Mouse (Mus musculus) urinary bladder, postnatal 36 days (tissue): Measurements from ENCODE around the gene Fam129b.

ENCODE experiments used
- DNase-seq, 2 experiments: peaks; one replicate each; pipeline ENCODE4 v3.0.0; 2022; ENCODE audit warnings: low spot score in 2 of 2, mixed read lengths in 1 of 2

Gene Fam129b

GRCm38 (mm10) chr2:32964659-32965457 is 88.9 kb downstream of the Fam129b start:
- DNase-seq: no peak

DNA sequence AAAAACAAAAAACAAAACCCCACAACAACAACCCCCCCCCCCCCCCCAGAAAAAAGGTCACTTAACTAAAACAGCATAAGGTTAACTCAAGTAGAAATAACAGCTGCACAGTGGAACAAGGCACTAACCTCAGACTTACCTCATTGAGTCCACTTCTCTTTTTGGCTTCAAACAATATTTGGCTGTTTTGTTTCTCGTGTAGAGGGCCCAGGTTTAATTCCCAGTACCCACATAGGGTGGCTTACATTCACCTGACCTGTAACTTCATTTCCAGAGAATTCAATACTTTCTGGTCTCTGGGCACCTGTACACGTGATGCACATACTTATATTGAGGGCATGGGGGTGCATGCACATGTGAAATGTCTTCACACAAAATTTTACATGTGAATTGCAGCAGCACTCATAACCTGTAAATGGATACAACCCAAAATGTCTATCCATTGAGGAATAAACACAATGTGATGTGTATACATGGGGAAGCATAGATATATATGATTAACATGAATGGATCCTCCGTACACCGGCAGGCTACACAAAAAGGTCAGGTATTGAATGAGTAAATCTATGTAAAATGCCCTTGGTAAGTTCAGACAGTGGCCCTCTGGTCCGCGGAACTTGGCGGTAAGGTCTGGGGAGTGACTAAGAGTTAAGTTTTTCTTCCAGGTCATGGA is 89.7 kb downstream of the Fam129b start:
- DNase-seq: no peak

GRCm38 (mm10) chr2:32966184-32966688 is 90.3 kb downstream of the Fam129b start:
- no peak for DNase-seq

DNA sequence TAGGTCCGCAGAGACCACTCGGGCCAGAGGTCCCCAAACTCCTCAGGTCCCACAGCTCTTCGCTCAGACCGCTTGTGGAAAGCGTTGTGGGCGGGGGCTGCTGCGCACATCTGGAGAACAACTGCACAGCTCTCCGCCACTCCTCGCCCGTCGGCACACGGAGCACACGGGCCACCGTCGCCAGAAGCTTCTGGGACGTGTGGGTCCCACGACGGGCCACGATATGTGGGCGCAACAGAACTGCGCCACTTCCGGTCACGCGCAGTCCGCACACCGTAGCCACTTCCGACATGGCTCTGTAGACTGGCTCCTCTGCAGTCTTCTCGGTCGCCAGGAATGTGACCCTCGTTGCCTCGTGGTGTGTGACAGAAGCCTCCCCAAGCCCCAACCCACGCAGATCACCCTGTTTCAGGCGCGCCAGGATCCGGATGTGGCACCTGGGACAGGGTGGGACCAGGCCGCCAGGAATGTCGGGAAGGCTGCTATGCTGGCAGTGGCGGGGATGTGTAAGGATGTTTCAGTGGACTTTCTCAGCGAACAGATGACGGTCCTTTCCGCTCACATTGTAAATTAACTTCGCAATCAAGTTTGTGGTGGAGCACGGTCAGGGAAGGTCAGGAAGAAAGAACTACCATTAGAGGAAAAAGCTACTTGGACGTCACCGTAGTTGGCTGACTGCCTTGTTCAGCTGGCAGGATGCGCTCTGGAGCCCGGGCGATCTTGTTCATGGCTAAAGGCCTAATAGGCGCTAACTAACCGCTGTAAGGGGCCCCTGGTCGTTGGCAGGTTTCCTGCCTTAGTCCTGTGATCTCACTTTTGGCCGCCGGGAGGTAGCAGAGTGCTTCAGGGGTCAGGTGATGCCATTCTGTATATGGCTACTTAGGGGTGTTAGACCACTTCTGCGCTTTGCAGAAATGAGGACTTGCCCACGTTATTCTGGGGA is 91.0 kb downstream of the Fam129b start:
- peak; percentile 82 to 85 for DNase-seq

DNA sequence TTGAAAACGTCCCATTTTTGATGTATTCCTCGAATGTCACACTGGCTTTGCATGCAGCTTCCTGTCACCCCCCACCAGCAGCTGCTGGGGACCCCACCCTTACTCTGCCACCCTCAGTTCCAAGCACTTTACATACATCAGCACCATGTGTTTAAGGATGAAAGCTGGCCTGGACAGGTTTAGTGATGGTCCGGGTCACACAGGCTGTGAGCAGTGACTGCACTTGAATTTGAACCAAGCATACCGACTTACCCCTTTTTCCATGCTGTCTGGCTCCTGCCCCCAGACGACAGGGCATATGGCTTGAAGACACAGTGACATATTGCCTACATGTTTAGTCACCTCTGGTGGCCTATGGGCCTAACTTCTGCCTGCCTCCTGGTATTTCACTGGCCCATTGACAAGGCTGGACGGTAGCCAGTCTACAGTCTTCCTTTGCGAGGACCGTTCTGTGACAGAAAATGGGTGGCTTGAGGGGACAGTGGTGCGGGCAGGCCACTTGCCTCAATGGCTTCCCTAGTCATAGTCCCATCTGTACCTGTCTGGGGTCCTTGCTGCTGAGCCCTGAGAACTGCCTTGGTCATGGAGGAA is 92.2 kb downstream of the Fam129b start:
- no peak for DNase-seq

- DNase-seq: no peak
Observed at GRCm38 (mm10) chr2:32969326-32969725, 93.4 kb downstream of the Fam129b start.

DNA sequence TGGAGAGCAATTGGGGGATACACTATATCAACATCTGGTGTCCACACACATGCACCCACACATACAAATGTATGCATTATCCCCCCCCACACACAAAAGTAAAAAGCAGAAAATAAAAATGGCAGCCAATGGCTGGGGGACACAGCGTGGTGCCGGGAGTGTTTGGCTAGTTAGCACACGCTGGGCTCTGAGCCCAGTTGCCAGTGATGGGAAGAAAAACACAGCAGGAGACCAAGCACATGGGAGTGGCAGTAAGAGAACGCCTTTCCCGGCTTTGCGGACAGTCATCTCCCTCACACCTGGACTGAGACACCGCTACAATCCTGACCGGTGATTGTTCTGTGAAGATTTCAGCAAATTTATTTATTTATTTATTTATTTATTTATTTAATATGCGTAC is 95.3 kb downstream of the Fam129b start:
- DNase-seq: no peak

DNA sequence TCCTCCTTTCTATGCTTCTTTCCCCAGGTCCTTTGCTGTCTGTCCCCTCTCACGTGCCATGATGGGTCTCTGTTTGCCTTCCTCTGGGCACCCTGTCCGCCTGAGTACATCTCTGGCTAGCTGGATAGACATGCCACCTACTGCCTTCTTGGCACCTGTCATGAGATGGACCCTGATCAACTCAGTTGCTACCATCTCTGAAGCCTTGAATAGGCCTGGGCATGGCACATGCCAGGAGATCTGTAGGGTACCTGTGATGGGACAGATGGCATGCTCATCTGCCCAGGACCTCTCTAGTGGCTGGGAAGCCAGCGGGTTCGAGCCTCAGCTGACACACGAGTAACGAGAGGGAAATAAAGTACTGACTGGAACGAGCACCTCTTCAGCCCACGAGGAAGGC is 98.3 kb downstream of the Fam129b start:
- no peak for DNase-seq
